ENCODE assay signal across 23 mouse cellular contexts in the genomic region with DNA sequence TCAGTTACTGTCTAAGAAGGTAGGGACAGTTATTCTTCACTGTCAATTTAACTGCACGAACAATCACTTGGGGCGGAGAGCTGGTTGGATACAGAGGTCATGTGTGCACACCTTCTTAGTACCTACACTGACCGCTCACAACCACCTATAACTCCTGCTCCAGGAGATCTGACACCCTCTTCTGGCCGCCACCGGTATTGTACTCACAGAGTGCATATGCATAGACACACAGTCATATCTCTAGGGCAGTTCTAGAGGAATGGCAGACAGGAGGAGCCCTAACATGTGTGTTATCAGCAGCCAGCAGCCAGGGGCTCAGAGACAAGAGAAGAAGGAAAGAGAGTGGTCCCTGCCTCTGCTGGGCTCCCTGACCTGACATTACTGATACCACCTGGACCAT.
DNase-seq lines count a peak whose midpoint lies in the region; ATAC-seq and TF ChIP-seq lines count a peak whose summit lies in the region.
"Had no signal": no experiment of that assay in that cellular context is flagged by ENCODE, and none has a peak within 500 bp of the region (broad histone marks: within the 10 kb centered on the region; RNA-seq: fewer than 3 reads in every experiment).

No protein-coding gene starts in this region.

- 0 out of 2 replicates have a peak, but pooled peaks cover 4% of the 10 kb centered on the region for H3K4me1 ChIP-seq in kidney, postnatal 0 days (replicated peaks; ENCODE audit: insufficient read depth, low read length)
- no peaks in the 10 kb centered on the region for H3K4me1 ChIP-seq in kidney, embryonic 16.5 days (ENCODE audit: insufficient read depth, low read length)
- H3K4me1 ChIP-seq in stomach, postnatal 0 days (replicated peaks; ENCODE audit: control insufficient read depth, insufficient read depth) = 0 out of 2 replicates have a peak, but pooled peaks cover 3% of the 10 kb centered on the region
- H3K4me1 ChIP-seq: heart, embryonic 15.5 days had no signal

- ATAC-seq in kidney, postnatal 0 days (replicated peaks; ENCODE audit: low FRiP score, low read depth) = no peak
- ATAC-seq in kidney, embryonic 16.5 days (ENCODE audit: low FRiP score, low TSS enrichment) = no peak
- no peak for ATAC-seq in stomach, postnatal 0 days (ENCODE audit: low FRiP score, low TSS enrichment)
- ATAC-seq: forebrain, embryonic 13.5 days had no signal

- TF ChIP-seq CTCF in kidney, postnatal 0 days (IDR thresholded peaks at IDR 0.05; ENCODE audit: low read depth) = peak; percentile 43
- peak; percentile 51 for TF ChIP-seq CTCF in stomach, postnatal 0 days (IDR thresholded peaks at IDR 0.05; ENCODE audit: low read depth)

- no peaks in the 10 kb centered on the region for H3K27me3 ChIP-seq in kidney, postnatal 0 days (ENCODE audit: insufficient read depth, low read length)
- H3K27me3 ChIP-seq in kidney, embryonic 16.5 days (ENCODE audit: insufficient read depth, low read length) = no peaks in the 10 kb centered on the region
- H3K27me3 ChIP-seq in stomach, postnatal 0 days (ENCODE audit: control insufficient read depth, insufficient read depth, low read length) = no peaks in the 10 kb centered on the region
- H3K27me3 ChIP-seq: embryonic facial prominence, embryonic 12.5 days; forebrain, embryonic 13.5 days; heart, embryonic 15.5 days had no signal

- H3K4me2 ChIP-seq in kidney, postnatal 0 days (ENCODE audit: low read length) = no peak overlapping the region
- no peak overlapping the region for H3K4me2 ChIP-seq in kidney, embryonic 16.5 days (replicated peaks; ENCODE audit: low read depth, low read length)
- H3K4me2 ChIP-seq in stomach, postnatal 0 days (replicated peaks; ENCODE audit: low read depth) = no peak overlapping the region
- H3K4me2 ChIP-seq: embryonic facial prominence, embryonic 12.5 days; forebrain, embryonic 13.5 days; heart, embryonic 15.5 days had no signal

- no peaks in the 10 kb centered on the region for H3K36me3 ChIP-seq in kidney, postnatal 0 days (ENCODE audit: insufficient read depth, low read length)
- no peaks in the 10 kb centered on the region for H3K36me3 ChIP-seq in kidney, embryonic 16.5 days (ENCODE audit: insufficient read depth, low read length)
- H3K36me3 ChIP-seq in stomach, postnatal 0 days (ENCODE audit: control insufficient read depth, insufficient read depth, low read length) = no peaks in the 10 kb centered on the region
- H3K36me3 ChIP-seq: embryonic facial prominence, embryonic 12.5 days; heart, embryonic 15.5 days had no signal

- H3K4me3 ChIP-seq in kidney, postnatal 0 days (replicated peaks; ENCODE audit: low read depth, low read length) = no peak overlapping the region
- H3K4me3 ChIP-seq in kidney, embryonic 16.5 days (ENCODE audit: low read length) = no peak overlapping the region
- H3K4me3 ChIP-seq in stomach, postnatal 0 days (ENCODE audit: low read depth, low read length) = no peak overlapping the region
- H3K4me3 ChIP-seq: embryonic facial prominence, embryonic 12.5 days; erythroblast, embryonic 14.5 days; forebrain, embryonic 13.5 days; heart, embryonic 15.5 days; midbrain, embryonic 10.5 days had no signal

- no peak for TF ChIP-seq EP300 in stomach, postnatal 0 days (optimal IDR thresholded peaks at IDR 0.05)

- 95% methylated on average over 5 of the region's 5 CpGs for WGBS in kidney, postnatal 0 days
- 94% methylated on average over 5 of the region's 5 CpGs for WGBS in kidney, embryonic 16.5 days
- WGBS in stomach, postnatal 0 days = 94% methylated on average over 5 of the region's 5 CpGs

- H3K9me3 ChIP-seq in kidney, postnatal 0 days (replicated peaks; ENCODE audit: low read length) = no peaks in the 10 kb centered on the region
- no peaks in the 10 kb centered on the region for H3K9me3 ChIP-seq in kidney, embryonic 16.5 days (ENCODE audit: low read length)
- H3K9me3 ChIP-seq in stomach, postnatal 0 days (ENCODE audit: control insufficient read depth, low read length) = no peaks in the 10 kb centered on the region
- H3K9me3 ChIP-seq: heart, embryonic 15.5 days had no signal

- H3K9ac ChIP-seq in kidney, postnatal 0 days (ENCODE audit: low read depth, low read length) = no peak overlapping the region
- H3K9ac ChIP-seq in kidney, embryonic 16.5 days (replicated peaks; ENCODE audit: low read length) = no peak overlapping the region
- H3K9ac ChIP-seq in stomach, postnatal 0 days (ENCODE audit: low read length) = no peak overlapping the region
- H3K9ac ChIP-seq: embryonic facial prominence, embryonic 12.5 days; forebrain, embryonic 13.5 days; heart, embryonic 15.5 days had no signal

- H3K27ac ChIP-seq in kidney, postnatal 0 days = no peak overlapping the region
- H3K27ac ChIP-seq in kidney, embryonic 16.5 days (ENCODE audit: low read length) = no peak overlapping the region
- H3K27ac ChIP-seq in stomach, postnatal 0 days (replicated peaks) = no peak overlapping the region
- H3K27ac ChIP-seq: embryonic facial prominence, embryonic 12.5 days; forebrain, embryonic 13.5 days; heart, embryonic 15.5 days; macrophage; midbrain, embryonic 10.5 days had no signal

- no peak for DNase-seq in kidney, postnatal 0 days (ENCODE audit: low spot score)
- DNase-seq in thymus, postnatal 14 days = peak; percentile 42
- DNase-seq in thymus, postnatal 0 days (ENCODE audit: low spot score) = no peak
- DNase-seq in ES-CJ7 (ENCODE audit: low read depth, low spot score) = peak; percentile 67
- no peak for DNase-seq in stomach, postnatal 0 days (ENCODE audit: low spot score)
- DNase-seq in MN1 (ENCODE audit: low spot score) = no peak
- DNase-seq: adrenal gland, adult 2 months; cerebellum, adult 9-11 months; gastrocnemius, postnatal 14 days; kidney, adult 9 months; left cerebral cortex, postnatal 4 days; liver; lung, adult 18-20 months; retina, postnatal 1 day; right cerebral cortex, postnatal 4 days; thymus, postnatal 36 days had no signal

Comparison
In these comparisons a context has a peak if more than half of its experiments do, and no peak if none do; other contexts are left out.
1. DNase-seq: peak in thymus, postnatal 14 days (single experiment) and ES-CJ7 (single experiment); none in kidney, postnatal 0 days (single experiment), thymus, postnatal 0 days (single experiment), stomach, postnatal 0 days (single experiment) and MN1 (single experiment).